Mouse (Mus musculus) lung, postnatal 0 days (tissue): ENCODE results near the gene Pank1.

Experiments used
- CTCF ChIP-seq: IDR thresholded peaks from 2 replicates; pipeline ENCODE4 v1.5.1; 2016; ENCODE audit warnings: antibody characterized with exemption, mild to moderate bottlenecking
- EP300 ChIP-seq: IDR thresholded peaks from 2 replicates; pipeline ENCODE4 v1.6.1; 2016; ENCODE audit warnings: antibody characterized with exemption, mild to moderate bottlenecking, control low read depth

GRCm38 (mm10) chr19:34898941-34899340, 19.7 kb upstream of the Pank1 start:
- TF ChIP-seq CTCF, result no peak
- TF ChIP-seq EP300, result peak; percentile 94; the same call in 1 of the 2 replicates
